Mouse (Mus musculus) bone marrow, adult 2 months (tissue): ENCODE results near the gene Mxd1.

Experiments used
- CTCF ChIP-seq: fragments of 200-500 bp; IDR thresholded peaks from 2 replicates; pipeline ENCODE4 v1.5.1; 2011; ENCODE audit warnings: low read length, control low read depth; ENCODE audit not compliant: control insufficient read depth, insufficient read depth
- POLR2A ChIP-seq: fragments of 200-500 bp; IDR thresholded peaks from 2 replicates; pipeline ENCODE4 v1.6.1; 2011; ENCODE audit warnings: low read depth, mild to moderate bottlenecking, control low read depth, low read length, borderline replicate concordance; ENCODE audit not compliant: control insufficient read depth

GRCm38 (mm10) chr6:86708072-86708774 is 39.3 kb upstream of the Mxd1 start:
- TF ChIP-seq CTCF (no peak), POLR2A (no peak)
